Mouse (Mus musculus) small intestine, adult 2 months (tissue): Measurements from ENCODE around the gene Mecom.

Source experiments
- CTCF ChIP-seq: fragments of 200-500 bp; IDR thresholded peaks from 2 replicates; pipeline ENCODE4 v1.5.1; 2012; ENCODE audit warnings: low read depth, mild to moderate bottlenecking, control low read depth, inconsistent platforms, low read length, moderate library complexity, mixed read lengths; ENCODE audit not compliant: insufficient replicate concordance, insufficient read length; ENCODE audit errors: extremely low read depth
- POLR2A ChIP-seq: fragments of 200-500 bp; IDR thresholded peaks from 2 replicates; pipeline ENCODE4 v1.6.1; 2012; ENCODE audit warnings: low read depth, mild to moderate bottlenecking, control low read depth, inconsistent platforms, low read length, moderate library complexity

- TF ChIP-seq CTCF (no peak), POLR2A (no peak)
Observed at GRCm38 (mm10) chr3:30597271-30597670, 49.5 kb upstream of the Mecom start.
